Mouse (Mus musculus): Measurements from ENCODE around the gene Fgfr2.

DNA sequence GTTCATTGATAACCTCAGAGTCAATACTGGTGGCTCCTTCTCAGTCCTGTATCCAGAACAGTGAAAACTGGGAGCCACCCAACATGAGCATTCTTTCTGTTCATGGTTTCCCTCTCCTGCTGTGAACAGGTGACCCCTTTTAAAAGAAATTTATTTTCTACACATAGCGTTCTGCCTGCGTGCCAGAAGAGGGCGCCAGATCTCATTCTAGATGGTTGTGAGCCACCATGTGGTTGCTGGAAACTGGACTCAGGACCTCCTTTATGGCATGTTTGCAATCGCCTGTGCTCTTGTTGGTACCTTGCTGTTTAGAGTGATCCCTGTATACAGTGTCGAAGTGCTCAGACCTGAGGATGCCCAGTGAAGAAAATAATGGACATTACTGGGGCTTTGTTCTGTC lies 2458.5 kb downstream of the Fgfr2 start:
- TF ChIP-seq CTCF (IDR thresholded peaks at IDR 0.05; ENCODE audit: borderline replicate concordance, extremely low read depth, insufficient read depth, insufficient read length) (no peak), POLR2A (IDR thresholded peaks at IDR 0.05; ENCODE audit: borderline replicate concordance, extremely low read depth, insufficient read depth, insufficient read length, poor library complexity, severe bottlenecking) (no peak)

Data from brain, embryonic 14.5 days (tissue).